In genomic region chr15:98880978-98881655, GRCm38 (mm10) we compare ENCODE assay signal across 8 mouse cellular contexts. TPM values are rescaled to one million over a fixed set of nuclear protein-coding genes. Genes with fewer than 3 reads are reported as not detected.
DNase-seq lines count a peak whose midpoint lies in the region; ATAC-seq lines count a peak whose summit lies in the region.

No protein-coding gene starts in this region.

- H3K4me2 ChIP-seq in heart, embryonic 13.5 days: peak overlapping the region; percentile 96
- peak overlapping the region; percentile 79 for H3K4me2 ChIP-seq in liver, embryonic 13.5 days
- H3K4me2 ChIP-seq in stomach, embryonic 16.5 days (ENCODE audit: low read depth, low read length): peak overlapping the region; percentile 88

- no peaks in the 10 kb centered on the region for H3K27me3 ChIP-seq in heart, embryonic 13.5 days (replicated peaks)
- no peaks in the 10 kb centered on the region for H3K27me3 ChIP-seq in liver, embryonic 13.5 days
- no peaks in the 10 kb centered on the region for H3K27me3 ChIP-seq in stomach, embryonic 16.5 days (ENCODE audit: control insufficient read depth, insufficient read depth, low read length)

- H3K4me3 ChIP-seq in brown adipose tissue, adult 24 weeks (ENCODE audit: insufficient read depth, low read depth, low read length): peak overlapping the region; percentile 89
- peak overlapping the region; percentile 84 for H3K4me3 ChIP-seq in heart, embryonic 13.5 days
- peak overlapping the region; percentile 68 for H3K4me3 ChIP-seq in liver, embryonic 13.5 days (replicated peaks)
- peak overlapping the region; percentile 82 for H3K4me3 ChIP-seq in stomach, embryonic 16.5 days (replicated peaks; ENCODE audit: low read length)

- no peaks in the 10 kb centered on the region for H3K9me3 ChIP-seq in heart, embryonic 13.5 days
- no peaks in the 10 kb centered on the region for H3K9me3 ChIP-seq in liver, embryonic 13.5 days (replicated peaks)
- H3K9me3 ChIP-seq in stomach, embryonic 16.5 days (replicated peaks; ENCODE audit: control insufficient read depth, low read length): no peaks in the 10 kb centered on the region

- peak; percentile 85 for ATAC-seq in CD4-positive, CD25-positive, alpha-beta regulatory T cell, adult 4 months
- peak; percentile 99 for ATAC-seq in heart, embryonic 13.5 days (ENCODE audit: extremely low read depth, insufficient number of reproducible peaks, low FRiP score, low TSS enrichment)
- peak; percentile 94 for ATAC-seq in liver, embryonic 13.5 days (ENCODE audit: low read depth)
- ATAC-seq in stomach, embryonic 16.5 days (ENCODE audit: insufficient read depth, low FRiP score): peak; percentile 98

- DNase-seq in fat pad, adult 2 months (ENCODE audit: extremely low read depth, low read depth, low spot score): peak; percentile 51
- DNase-seq in kidney, postnatal 14 days: peak; percentile 95
- peak; percentile 93 for DNase-seq in liver, embryonic 13.5 days
- DNase-seq in neural tube, embryonic 10.5 days (ENCODE audit: extremely low spot score, low spot score): peak; percentile 94

- H3K4me1 ChIP-seq in brown adipose tissue, adult 24 weeks (ENCODE audit: control insufficient read depth, insufficient read depth, insufficient read length, low read length): no peaks in the 10 kb centered on the region
- H3K4me1 ChIP-seq in heart, embryonic 13.5 days: peaks cover 10% of the 10 kb centered on the region
- H3K4me1 ChIP-seq in liver, embryonic 13.5 days (replicated peaks): peaks cover 34% of the 10 kb centered on the region
- peaks cover 8% of the 10 kb centered on the region; the same call in 1 of the 2 replicates for H3K4me1 ChIP-seq in stomach, embryonic 16.5 days (ENCODE audit: control insufficient read depth, insufficient read depth, low read length)

- no peak overlapping the region; the same call in 1 of the 2 replicates for H3K27ac ChIP-seq in brown adipose tissue, adult 24 weeks (replicated peaks; ENCODE audit: low read depth, low read length)
- peak overlapping the region; percentile 84 for H3K27ac ChIP-seq in heart, embryonic 13.5 days (replicated peaks)
- peak overlapping the region; percentile 81 for H3K27ac ChIP-seq in liver, embryonic 13.5 days
- peak overlapping the region; percentile 84 for H3K27ac ChIP-seq in stomach, embryonic 16.5 days (ENCODE audit: low read length)

- no peaks in the 10 kb centered on the region for H3K36me3 ChIP-seq in heart, embryonic 13.5 days
- no peaks in the 10 kb centered on the region for H3K36me3 ChIP-seq in liver, embryonic 13.5 days
- no peaks in the 10 kb centered on the region for H3K36me3 ChIP-seq in stomach, embryonic 16.5 days (ENCODE audit: control insufficient read depth, insufficient read depth, low read length)

- WGBS in heart, embryonic 13.5 days: under 1% methylated on average over 41 of the region's 48 CpGs
- under 1% methylated on average over 47 of the region's 48 CpGs for WGBS in liver, embryonic 13.5 days (ENCODE audit: insufficient replicate concordance)
- WGBS in stomach, embryonic 16.5 days: under 1% methylated on average over 47 of the region's 48 CpGs

- peak overlapping the region; percentile 87 for H3K9ac ChIP-seq in heart, embryonic 13.5 days
- peak overlapping the region; percentile 64 for H3K9ac ChIP-seq in liver, embryonic 13.5 days
- peak overlapping the region; percentile 80 for H3K9ac ChIP-seq in stomach, embryonic 16.5 days (ENCODE audit: low read length)

RNA-seq across cellular contexts. Expression of gene Kmt2d, which starts 10.1 kb away (rescaled TPM):
- 10 to 100 TPM; 30.9 to 38.6 TPM for polyA plus RNA-seq in CD4-positive, CD25-positive, alpha-beta regulatory T cell, adult 4 months (2017; shearing (Covaris generic))
- 11.1 and 15.1 TPM in 2 replicates for polyA plus RNA-seq in brown adipose tissue, adult 24 weeks (2012; ENCODE audit: insufficient read depth, insufficient read length, missing spikeins)
- polyA plus RNA-seq in heart, embryonic 13.5 days (2015; fragmentation: Nextera tagmentation; extraction: Ambion mirVana): 8.1 and 8.9 TPM in 2 replicates
- 4.0 and 4.2 TPM in 2 replicates for polyA plus RNA-seq in liver, embryonic 13.5 days (2015; fragmentation: Nextera tagmentation; extraction: Ambion mirVana)
- polyA plus RNA-seq in stomach, embryonic 16.5 days (2015; fragmentation: Nextera tagmentation; extraction: Ambion mirVana): 10.1 and 11.4 TPM in 2 replicates

RNA-seq across cellular contexts. Expression of gene Rhebl1, which starts 13.2 kb away (rescaled TPM):
- 10 to 100 TPM; 11.3 to 14.2 TPM for polyA plus RNA-seq in CD4-positive, CD25-positive, alpha-beta regulatory T cell, adult 4 months (2017; shearing (Covaris generic))
- not detected in 2 replicates for polyA plus RNA-seq in brown adipose tissue, adult 24 weeks (2012; ENCODE audit: insufficient read depth, insufficient read length, missing spikeins)
- 6.2 and 6.6 TPM in 2 replicates for polyA plus RNA-seq in heart, embryonic 13.5 days (2015; fragmentation: Nextera tagmentation; extraction: Ambion mirVana)
- 4.0 and 4.2 TPM in 2 replicates for polyA plus RNA-seq in liver, embryonic 13.5 days (2015; fragmentation: Nextera tagmentation; extraction: Ambion mirVana)
- polyA plus RNA-seq in stomach, embryonic 16.5 days (2015; fragmentation: Nextera tagmentation; extraction: Ambion mirVana): 8.2 and 9.8 TPM in 2 replicates

RNA-seq across cellular contexts. Expression of gene Dhh, which starts 17.2 kb away (rescaled TPM):
- not detected for polyA plus RNA-seq in CD4-positive, CD25-positive, alpha-beta regulatory T cell, adult 4 months (2017; shearing (Covaris generic))
- 0.40 and 0.46 TPM in 2 replicates for polyA plus RNA-seq in brown adipose tissue, adult 24 weeks (2012; ENCODE audit: insufficient read depth, insufficient read length, missing spikeins)
- 2.1 and 2.3 TPM in 2 replicates for polyA plus RNA-seq in heart, embryonic 13.5 days (2015; fragmentation: Nextera tagmentation; extraction: Ambion mirVana)
- 0.12 and 0.16 TPM in 2 replicates for polyA plus RNA-seq in liver, embryonic 13.5 days (2015; fragmentation: Nextera tagmentation; extraction: Ambion mirVana)
- polyA plus RNA-seq in stomach, embryonic 16.5 days (2015; fragmentation: Nextera tagmentation; extraction: Ambion mirVana): 0.84 and 1.1 TPM in 2 replicates

RNA-seq across cellular contexts. Expression of gene Lmbr1l, which starts 36.9 kb away (rescaled TPM):
- polyA plus RNA-seq in CD4-positive, CD25-positive, alpha-beta regulatory T cell, adult 4 months (2017; shearing (Covaris generic)): 10 to 100 TPM; 23.3 to 61.6 TPM
- 6.0 and 6.3 TPM in 2 replicates for polyA plus RNA-seq in brown adipose tissue, adult 24 weeks (2012; ENCODE audit: insufficient read depth, insufficient read length, missing spikeins)
- 13.5 and 15.0 TPM in 2 replicates for polyA plus RNA-seq in heart, embryonic 13.5 days (2015; fragmentation: Nextera tagmentation; extraction: Ambion mirVana)
- polyA plus RNA-seq in liver, embryonic 13.5 days (2015; fragmentation: Nextera tagmentation; extraction: Ambion mirVana): 3.2 and 3.9 TPM in 2 replicates
- polyA plus RNA-seq in stomach, embryonic 16.5 days (2015; fragmentation: Nextera tagmentation; extraction: Ambion mirVana): 14.8 and 18.3 TPM in 2 replicates

RNA-seq across cellular contexts. Expression of gene Prkag1, which starts 49.8 kb away (rescaled TPM):
- 100 to 1,000 TPM; 126 to 187 TPM for polyA plus RNA-seq in CD4-positive, CD25-positive, alpha-beta regulatory T cell, adult 4 months (2017; shearing (Covaris generic))
- polyA plus RNA-seq in brown adipose tissue, adult 24 weeks (2012; ENCODE audit: insufficient read depth, insufficient read length, missing spikeins): 65.2 and 99.5 TPM in 2 replicates
- 88.3 and 95.1 TPM in 2 replicates for polyA plus RNA-seq in heart, embryonic 13.5 days (2015; fragmentation: Nextera tagmentation; extraction: Ambion mirVana)
- polyA plus RNA-seq in liver, embryonic 13.5 days (2015; fragmentation: Nextera tagmentation; extraction: Ambion mirVana): 116 and 117 TPM in 2 replicates
- 85.4 and 86.4 TPM in 2 replicates for polyA plus RNA-seq in stomach, embryonic 16.5 days (2015; fragmentation: Nextera tagmentation; extraction: Ambion mirVana)
